Mouse (Mus musculus) ovary, adult 2 months (tissue): ENCODE measurements around the gene Nadk. TPM values are rescaled to one million over a fixed set of nuclear protein-coding genes. Genes with fewer than 3 reads are reported as not detected.

Experiments used
- polyA plus RNA-seq: library from polyadenylated mRNA; depleted of rRNA; stranded (reverse); fragments of >200 nt; gene quantifications from 2 replicates; pipeline ENCODE4 v1.2.3, GENCODE M21; 2012; rRNA removed

Nadk gene
- 159 and 161 TPM in 2 replicates for polyA plus RNA-seq

DNA sequence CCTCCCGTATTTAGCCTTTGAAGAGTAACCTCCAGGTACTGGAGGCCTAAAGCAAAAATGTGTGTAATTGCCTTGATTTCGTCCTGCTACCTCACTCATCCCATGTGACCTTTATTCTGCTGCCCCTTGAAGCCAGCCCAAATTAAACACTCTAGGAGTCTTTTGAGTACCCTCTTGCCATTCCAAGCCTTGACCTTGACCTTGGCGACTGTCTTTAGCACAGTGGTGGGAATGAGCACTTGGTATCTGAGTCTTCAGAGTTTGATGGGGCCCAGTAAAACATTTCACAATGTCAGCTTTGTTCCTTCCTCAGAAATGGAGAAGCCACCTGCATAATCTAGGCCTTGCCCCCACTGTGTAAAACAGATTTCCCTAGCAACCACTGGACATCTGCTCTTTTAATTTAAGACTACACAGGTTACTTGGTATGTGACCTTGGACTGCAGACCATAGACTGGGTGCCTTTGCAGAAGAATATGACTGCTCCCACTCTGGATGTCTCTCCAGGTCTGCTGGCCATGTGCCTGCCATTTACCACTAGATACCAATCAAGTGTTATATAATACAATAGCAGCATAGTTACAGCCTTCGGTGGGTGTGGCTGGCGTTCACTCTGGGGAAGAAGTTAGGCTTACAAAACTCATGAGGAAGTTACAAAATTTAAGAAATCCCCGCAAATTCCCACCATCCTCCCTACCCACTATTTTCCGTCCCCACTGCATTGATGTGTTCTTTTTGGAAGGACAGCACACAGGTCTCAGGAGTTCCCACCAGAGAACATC is at the start of gene Nadk:
Gene Nadk, plus strand, starts transcription at position 718 of the 782 bp plus-strand sequence.

GRCm38 (mm10) chr4:155601091-155601996 is 39.2 kb downstream of the Nadk start, which contains the start of gene Slc35e2:
Slc35e2 (plus strand) TSS chr4:155601416.

DNA sequence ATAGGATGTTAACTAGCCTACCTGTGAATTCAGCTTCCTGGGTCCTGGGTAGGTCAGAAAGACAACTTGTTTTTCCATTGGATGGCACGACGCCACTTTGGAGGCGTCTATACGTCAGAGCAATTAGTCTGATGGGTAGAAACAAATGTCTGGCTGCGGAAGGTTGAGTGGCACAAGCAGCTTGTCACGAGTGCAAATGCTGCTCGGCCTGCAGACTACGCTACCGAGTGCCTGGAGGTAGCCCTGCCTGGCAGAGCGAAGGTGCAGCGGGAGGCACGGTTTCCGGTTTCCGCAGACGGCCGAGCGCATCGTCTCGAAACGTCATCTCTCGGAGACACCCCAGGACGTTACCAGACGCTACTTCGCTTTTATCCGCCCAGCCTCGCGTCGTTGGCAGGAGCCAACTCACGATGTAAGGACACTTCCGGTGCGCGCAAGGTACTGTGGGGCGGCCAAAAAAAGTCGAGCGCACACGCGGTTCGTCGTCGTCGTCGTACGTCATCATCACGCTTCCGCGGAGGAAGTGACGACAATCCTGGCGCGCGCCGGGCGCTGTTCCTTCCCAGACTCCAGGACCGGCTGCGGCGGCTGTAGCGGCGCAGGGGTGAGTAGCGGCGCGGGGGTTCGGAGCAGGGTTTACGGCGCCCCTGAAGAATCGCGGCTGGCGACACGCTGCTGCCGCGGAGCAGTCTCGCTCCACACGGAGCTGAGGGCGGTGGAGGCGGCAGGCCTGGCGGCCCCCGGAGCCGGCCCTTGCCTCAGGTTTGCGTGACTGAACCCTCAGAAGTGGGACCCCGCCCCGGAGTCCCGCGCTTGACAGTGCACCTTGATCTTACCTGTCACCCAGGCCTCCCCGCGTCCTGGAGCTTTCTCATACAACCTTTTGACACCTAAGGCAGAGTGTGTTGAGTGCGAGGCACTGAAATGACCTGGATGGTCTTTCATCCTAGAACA is 62.4 kb downstream of the Nadk start, which contains the start of gene Cdk11b:
Gene Cdk11b, plus strand, starts transcription at position 517 of the 954 bp plus-strand sequence.

Other genes starting within 250 kb of the Nadk start
- 9.5 and 12.1 TPM in 2 replicates for gene Prkcz, start 201.0 kb upstream of the Nadk start, polyA plus RNA-seq
- 0.38 and 1.6 TPM in 2 replicates for gene Gabrd, start 164.3 kb upstream of the Nadk start, polyA plus RNA-seq
- gene Cfap74, start 153.2 kb upstream of the Nadk start, polyA plus RNA-seq = 6.1 and 8.0 TPM in 2 replicates
- gene Tmem52, start 93.3 kb upstream of the Nadk start, polyA plus RNA-seq = 24.6 and 32.7 TPM in 2 replicates
- 767 and 998 TPM in 2 replicates for gene Gnb1, start 71.0 kb upstream of the Nadk start, polyA plus RNA-seq
- 10.1 and 12.7 TPM in 2 replicates for gene Slc35e2, start 39.0 kb downstream of the Nadk start, polyA plus RNA-seq
- gene Cdk11b, start 62.5 kb downstream of the Nadk start, polyA plus RNA-seq = 14.6 and 18.3 TPM in 2 replicates
- gene Gm10563, start 83.0 kb downstream of the Nadk start, polyA plus RNA-seq = not detected in 2 replicates
- gene Mmp23, start 91.0 kb downstream of the Nadk start, polyA plus RNA-seq = 270 and 504 TPM in 2 replicates
- gene Mib2, start 106.8 kb downstream of the Nadk start, polyA plus RNA-seq = 183 and 185 TPM in 2 replicates
- gene Fndc10, start 132.0 kb downstream of the Nadk start, polyA plus RNA-seq = 119 and 120 TPM in 2 replicates
- gene Ssu72, start 142.4 kb downstream of the Nadk start, polyA plus RNA-seq = 155 and 186 TPM in 2 replicates
- 4.8 and 6.1 TPM in 2 replicates for gene Tmem240, start 172.4 kb downstream of the Nadk start, polyA plus RNA-seq
- 164 and 228 TPM in 2 replicates for gene Atad3a, start 198.7 kb downstream of the Nadk start, polyA plus RNA-seq
- gene Vwa1, start 212.3 kb downstream of the Nadk start, polyA plus RNA-seq = 38.0 and 45.5 TPM in 2 replicates
- 0.81 and 0.84 TPM in 2 replicates for gene Tmem88b, start 223.5 kb downstream of the Nadk start, polyA plus RNA-seq
- 7.0 and 7.3 TPM in 2 replicates for gene Ankrd65, start 228.1 kb downstream of the Nadk start, polyA plus RNA-seq
- 47.9 and 50.3 TPM in 2 replicates for gene Mrpl20, start 240.5 kb downstream of the Nadk start, polyA plus RNA-seq